Mouse (Mus musculus) liver, embryonic 16.5 days (tissue): ENCODE measurements around the gene Shb. TPM values are rescaled to one million over a fixed set of nuclear protein-coding genes. Genes with fewer than 3 reads are reported as not detected.
A peak's percentile ranks its signal among the peaks of the same experiment; 100 is the strongest.

Source experiments
- ATAC-seq: fragments of 200-750 bp; cut with Nextera tagmentation; 2 replicates; pipeline ENCODE4 v1.8.0; 2017; ENCODE audit warnings: low read depth, mild to moderate bottlenecking, moderate number of reproducible peaks, moderate library complexity
- H3K27ac ChIP-seq: fragments of 300-500 bp; sonication (generic); 2 replicates; pipeline ENCODE4 v1.5.1; 2014; ENCODE audit warnings: mild to moderate bottlenecking, low read length
- H3K27me3 ChIP-seq: fragments of 300-500 bp; sonication (generic); 2 replicates; pipeline ENCODE4 v1.6.1; 2014; ENCODE audit warnings: low read depth, low read length, mixed read lengths; ENCODE audit not compliant: control insufficient read depth, insufficient read depth
- H3K36me3 ChIP-seq: fragments of 300-500 bp; sonication (generic); 2 replicates; pipeline ENCODE4 v1.6.1; 2014; ENCODE audit warnings: mild to moderate bottlenecking; ENCODE audit not compliant: control insufficient read depth, insufficient read depth
- H3K4me1 ChIP-seq: fragments of 300-500 bp; sonication (generic); 2 replicates; pipeline ENCODE4 v1.6.1; 2014; ENCODE audit warnings: low read depth, low read length, mixed read lengths; ENCODE audit not compliant: control insufficient read depth
- H3K4me2 ChIP-seq: fragments of 300-500 bp; sonication (generic); 2 replicates; pipeline ENCODE4 v1.6.1; 2014; ENCODE audit warnings: low read depth, low read length, mixed read lengths
- H3K4me3 ChIP-seq: fragments of 300-500 bp; sonication (generic); 2 replicates; pipeline ENCODE4 v1.5.1; 2014; ENCODE audit warnings: low read depth, mild to moderate bottlenecking, low read length
- H3K9ac ChIP-seq: fragments of 300-500 bp; sonication (generic); 2 replicates; pipeline ENCODE4 v1.6.1; 2014; ENCODE audit warnings: low read depth, low read length
- H3K9me3 ChIP-seq: fragments of 300-500 bp; sonication (generic); replicated peaks from 2 replicates; pipeline ENCODE4 v1.6.1; 2016; ENCODE audit warnings: low read length; ENCODE audit not compliant: control insufficient read depth
- WGBS: fragments of 180-500 bp; shearing (Covaris S2); extraction: QIAGEN DNeasy Blood & Tissue Kit; methylation state at CpG from one replicate; pipeline ENCODE4 v1.1.7; 2014; ENCODE audit not compliant: insufficient replicate concordance; 5-methylcytosine and 5-hydroxymethylcytosine counted together
- polyA plus RNA-seq: library from polyadenylated mRNA; unstranded; fragments of >200 nt; fragmentation: Nextera tagmentation; extraction: Ambion mirVana; gene quantifications from 2 replicates; pipeline ENCODE4 v1.2.1, GENCODE M21; 2015

Shb gene
- polyA plus RNA-seq, 1 experiment from 2014 or later: 1.4 TPM

- H3K27ac ChIP-seq: no peak overlapping the region
- no peaks in the 10 kb centered on the region for H3K9me3 ChIP-seq
- H3K9ac ChIP-seq: no peak overlapping the region
- H3K36me3 ChIP-seq: no peaks in the 10 kb centered on the region
- no peak overlapping the region for H3K4me2 ChIP-seq
- H3K4me3 ChIP-seq: no peak overlapping the region
- no peak for ATAC-seq
- no peaks in the 10 kb centered on the region for H3K27me3 ChIP-seq
- 60% methylated on average over 5 of the region's 5 CpGs for WGBS
- no peaks in the 10 kb centered on the region for H3K4me1 ChIP-seq
Measured at GRCm38 (mm10) chr4:45549514-45549913, 17.2 kb upstream of the Shb start.

- no peak overlapping the region for H3K4me2 ChIP-seq
- no peak overlapping the region for H3K9ac ChIP-seq
- no peak overlapping the region for H3K4me3 ChIP-seq
- H3K27ac ChIP-seq: no peak overlapping the region
- ATAC-seq: no peak
- no peaks in the 10 kb centered on the region for H3K4me1 ChIP-seq
- H3K27me3 ChIP-seq: no peaks in the 10 kb centered on the region
- no peaks in the 10 kb centered on the region for H3K9me3 ChIP-seq
- WGBS: 48% methylated on average over 8 of the region's 8 CpGs
- H3K36me3 ChIP-seq: no peaks in the 10 kb centered on the region
Measured at GRCm38 (mm10) chr4:45545851-45546250, 13.6 kb upstream of the Shb start.

GRCm38 (mm10) chr4:45543481-45544051 is 11.3 kb upstream of the Shb start:
- no peaks in the 10 kb centered on the region for H3K9me3 ChIP-seq
- H3K27ac ChIP-seq: no peak overlapping the region
- no peak overlapping the region for H3K4me3 ChIP-seq
- no peak overlapping the region for H3K4me2 ChIP-seq
- no peaks in the 10 kb centered on the region for H3K4me1 ChIP-seq
- WGBS: 67% methylated on average over 3 of the region's 3 CpGs
- H3K9ac ChIP-seq: no peak overlapping the region
- no peaks in the 10 kb centered on the region for H3K27me3 ChIP-seq
- no peaks in the 10 kb centered on the region for H3K36me3 ChIP-seq
- no peak for ATAC-seq

- H3K27me3 ChIP-seq: no peaks in the 10 kb centered on the region
- 66% methylated on average over 15 of the region's 15 CpGs for WGBS
- no peaks in the 10 kb centered on the region for H3K4me1 ChIP-seq
- H3K9ac ChIP-seq: no peak overlapping the region
- H3K4me3 ChIP-seq: no peak overlapping the region
- no peaks in the 10 kb centered on the region for H3K9me3 ChIP-seq
- H3K36me3 ChIP-seq: no peaks in the 10 kb centered on the region
- H3K27ac ChIP-seq: no peak overlapping the region
- no peak for ATAC-seq
- no peak overlapping the region for H3K4me2 ChIP-seq
Measured at GRCm38 (mm10) chr4:45540151-45540933, 8.1 kb upstream of the Shb start.

GRCm38 (mm10) chr4:45539187-45539586 is 6.9 kb upstream of the Shb start:
- Histone ChIP-seq H3K9ac (no peak overlapping the region), H3K4me1 (no peaks in the 10 kb centered on the region), H3K4me2 (no peak overlapping the region), H3K36me3 (no peaks in the 10 kb centered on the region), H3K4me3 (no peak overlapping the region), H3K27me3 (no peaks in the 10 kb centered on the region), H3K9me3 (no peaks in the 10 kb centered on the region), H3K27ac (no peak overlapping the region)
- no peak for ATAC-seq

- Histone ChIP-seq H3K4me1 (peaks cover 26% of the 10 kb centered on the region), H3K4me2 (no peak overlapping the region), H3K9ac (no peak overlapping the region), H3K36me3 (no peaks in the 10 kb centered on the region), H3K27ac (no peak overlapping the region), H3K4me3 (no peak overlapping the region), H3K27me3 (no peaks in the 10 kb centered on the region; the same call in 1 of the 2 replicates), H3K9me3 (no peaks in the 10 kb centered on the region)
- WGBS: 21% methylated on average over 1 of the region's 1 CpGs
- no peak for ATAC-seq
Measured at GRCm38 (mm10) chr4:45533436-45533940, 1.2 kb upstream of the Shb start.

GRCm38 (mm10) chr4:45530662-45531542 is 1.4 kb downstream of the Shb start:
- no peaks in the 10 kb centered on the region for H3K9me3 ChIP-seq
- H3K4me2 ChIP-seq: peak overlapping the region; percentile 100
- peak; percentile 82 for ATAC-seq
- H3K36me3 ChIP-seq: no peaks in the 10 kb centered on the region
- H3K27me3 ChIP-seq: no peaks in the 10 kb centered on the region; the same call in 1 of the 2 replicates
- peak overlapping the region; percentile 92 for H3K9ac ChIP-seq
- peak overlapping the region; percentile 89 for H3K4me3 ChIP-seq
- peaks cover 47% of the 10 kb centered on the region for H3K4me1 ChIP-seq
- H3K27ac ChIP-seq: peak overlapping the region; percentile 96
- WGBS: under 1% methylated on average over 57 of the region's 68 CpGs

- Histone ChIP-seq H3K4me1 (peaks cover 55% of the 10 kb centered on the region), H3K9ac (peak overlapping the region; percentile 92), H3K9me3 (no peaks in the 10 kb centered on the region), H3K4me2 (peak overlapping the region; percentile 100), H3K27ac (peak overlapping the region; percentile 85), H3K36me3 (no peaks in the 10 kb centered on the region), H3K4me3 (peak overlapping the region; percentile 89), H3K27me3 (no peaks in the 10 kb centered on the region; the same call in 1 of the 2 replicates)
- WGBS: under 1% methylated on average over 74 of the region's 89 CpGs
- ATAC-seq: peak; percentile 12
Measured at GRCm38 (mm10) chr4:45529986-45530597, 2.2 kb downstream of the Shb start.
